Mouse (Mus musculus): Measurements from ENCODE around the gene Dlx1. TPM values are rescaled to one million over a fixed set of nuclear protein-coding genes. Genes with fewer than 3 reads are reported as not detected.

Dlx1 gene
- polyA plus RNA-seq, 1 experiment from 2014 or later, result 2.1 TPM

GRCm38 (mm10) chr2:71530391-71531123 is 2.6 kb downstream of the Dlx1 start:
- H3K36me3 ChIP-seq (ENCODE audit: control insufficient read depth, insufficient read depth, low read length), result no peaks in the 10 kb centered on the region
- peaks cover 16% of the 10 kb centered on the region for H3K4me1 ChIP-seq (ENCODE audit: control insufficient read depth, insufficient read depth, low read length)
- peak overlapping the region; percentile 96 for H3K4me2 ChIP-seq
- no peaks in the 10 kb centered on the region for H3K9me3 ChIP-seq (replicated peaks; ENCODE audit: control insufficient read depth, low read length)
- H3K27me3 ChIP-seq (ENCODE audit: control insufficient read depth, insufficient read depth, low read length), result peaks cover 94% of the 10 kb centered on the region
- no peak for ATAC-seq (replicated peaks; ENCODE audit: insufficient number of reproducible peaks, low FRiP score, low TSS enrichment)
- peak overlapping the region; percentile 55 for H3K4me3 ChIP-seq (ENCODE audit: low read depth, low read length)
- no peak overlapping the region for H3K9ac ChIP-seq (ENCODE audit: low read depth, low read length)
- H3K27ac ChIP-seq (ENCODE audit: low read depth, low read length), result no peak overlapping the region
- 2% methylated on average over 34 of the region's 34 CpGs for WGBS (ENCODE audit: insufficient replicate concordance)

GRCm38 (mm10) chr2:71531124-71531590 is 3.2 kb downstream of the Dlx1 start:
- H3K9me3 ChIP-seq (replicated peaks; ENCODE audit: control insufficient read depth, low read length), result no peaks in the 10 kb centered on the region
- peak overlapping the region; percentile 55 for H3K4me3 ChIP-seq (ENCODE audit: low read depth, low read length)
- no peak overlapping the region for H3K27ac ChIP-seq (ENCODE audit: low read depth, low read length)
- WGBS (ENCODE audit: insufficient replicate concordance), result 0% methylated on average over 12 of the region's 12 CpGs
- no peak for ATAC-seq (replicated peaks; ENCODE audit: insufficient number of reproducible peaks, low FRiP score, low TSS enrichment)
- peaks cover 92% of the 10 kb centered on the region for H3K27me3 ChIP-seq (ENCODE audit: control insufficient read depth, insufficient read depth, low read length)
- H3K4me1 ChIP-seq (ENCODE audit: control insufficient read depth, insufficient read depth, low read length), result peaks cover 16% of the 10 kb centered on the region
- H3K36me3 ChIP-seq (ENCODE audit: control insufficient read depth, insufficient read depth, low read length), result no peaks in the 10 kb centered on the region
- H3K4me2 ChIP-seq, result peak overlapping the region; percentile 14; the same call in 1 of the 2 replicates
- no peak overlapping the region for H3K9ac ChIP-seq (ENCODE audit: low read depth, low read length)

GRCm38 (mm10) chr2:71531990-71532970 is 4.4 kb downstream of the Dlx1 start:
- Histone ChIP-seq H3K36me3 (ENCODE audit: control insufficient read depth, insufficient read depth, low read length) (no peaks in the 10 kb centered on the region), H3K4me1 (ENCODE audit: control insufficient read depth, insufficient read depth, low read length) (peaks cover 16% of the 10 kb centered on the region), H3K4me2 (no peak overlapping the region), H3K4me3 (ENCODE audit: low read depth, low read length) (no peak overlapping the region), H3K27ac (ENCODE audit: low read depth, low read length) (no peak overlapping the region), H3K9ac (ENCODE audit: low read depth, low read length) (no peak overlapping the region), H3K9me3 (replicated peaks; ENCODE audit: control insufficient read depth, low read length) (no peaks in the 10 kb centered on the region), H3K27me3 (ENCODE audit: control insufficient read depth, insufficient read depth, low read length) (peaks cover 92% of the 10 kb centered on the region)
- under 1% methylated on average over 43 of the region's 43 CpGs for WGBS (ENCODE audit: insufficient replicate concordance)
- ATAC-seq (replicated peaks; ENCODE audit: insufficient number of reproducible peaks, low FRiP score, low TSS enrichment), result no peak

- Histone ChIP-seq H3K27ac (ENCODE audit: low read depth, low read length) (no peak overlapping the region), H3K9ac (ENCODE audit: low read depth, low read length) (no peak overlapping the region), H3K4me1 (ENCODE audit: control insufficient read depth, insufficient read depth, low read length) (peaks cover 16% of the 10 kb centered on the region), H3K9me3 (replicated peaks; ENCODE audit: control insufficient read depth, low read length) (no peaks in the 10 kb centered on the region), H3K4me3 (ENCODE audit: low read depth, low read length) (no peak overlapping the region), H3K27me3 (ENCODE audit: control insufficient read depth, insufficient read depth, low read length) (peaks cover 95% of the 10 kb centered on the region), H3K4me2 (no peak overlapping the region), H3K36me3 (ENCODE audit: control insufficient read depth, insufficient read depth, low read length) (no peaks in the 10 kb centered on the region)
- ATAC-seq (replicated peaks; ENCODE audit: insufficient number of reproducible peaks, low FRiP score, low TSS enrichment), result no peak
- WGBS (ENCODE audit: insufficient replicate concordance), result 6% methylated on average over 5 of the region's 5 CpGs
Measured at GRCm38 (mm10) chr2:71533094-71533493, 5.2 kb downstream of the Dlx1 start.

- Histone ChIP-seq H3K9me3 (replicated peaks; ENCODE audit: control insufficient read depth, low read length) (no peaks in the 10 kb centered on the region), H3K4me3 (ENCODE audit: low read depth, low read length) (no peak overlapping the region), H3K36me3 (ENCODE audit: control insufficient read depth, insufficient read depth, low read length) (no peaks in the 10 kb centered on the region), H3K27me3 (ENCODE audit: control insufficient read depth, insufficient read depth, low read length) (peaks cover 95% of the 10 kb centered on the region), H3K27ac (ENCODE audit: low read depth, low read length) (no peak overlapping the region), H3K4me2 (no peak overlapping the region), H3K4me1 (ENCODE audit: control insufficient read depth, insufficient read depth, low read length) (peaks cover 10% of the 10 kb centered on the region), H3K9ac (ENCODE audit: low read depth, low read length) (no peak overlapping the region)
- no peak for ATAC-seq (replicated peaks; ENCODE audit: insufficient number of reproducible peaks, low FRiP score, low TSS enrichment)
- WGBS (ENCODE audit: insufficient replicate concordance), result 2% methylated on average over 20 of the region's 20 CpGs
Measured at GRCm38 (mm10) chr2:71534242-71535052, 6.5 kb downstream of the Dlx1 start.

- Histone ChIP-seq H3K9ac (ENCODE audit: low read depth, low read length) (0 out of 2 replicates have a peak overlapping the region, but pooled peaks have one; percentile 34), H3K27me3 (ENCODE audit: control insufficient read depth, insufficient read depth, low read length) (peaks cover 98% of the 10 kb centered on the region), H3K9me3 (replicated peaks; ENCODE audit: control insufficient read depth, low read length) (no peaks in the 10 kb centered on the region), H3K4me2 (peak overlapping the region; percentile 52), H3K4me1 (ENCODE audit: control insufficient read depth, insufficient read depth, low read length) (peaks cover 18% of the 10 kb centered on the region), H3K27ac (ENCODE audit: low read depth, low read length) (no peak overlapping the region), H3K36me3 (ENCODE audit: control insufficient read depth, insufficient read depth, low read length) (no peaks in the 10 kb centered on the region), H3K4me3 (ENCODE audit: low read depth, low read length) (peak overlapping the region; percentile 28)
- no peak for ATAC-seq (replicated peaks; ENCODE audit: insufficient number of reproducible peaks, low FRiP score, low TSS enrichment)
- WGBS (ENCODE audit: insufficient replicate concordance), result 1% methylated on average over 46 of the region's 48 CpGs
Measured at GRCm38 (mm10) chr2:71540611-71541417, 12.9 kb downstream of the Dlx1 start.

- no peaks in the 10 kb centered on the region for H3K36me3 ChIP-seq (ENCODE audit: control insufficient read depth, insufficient read depth, low read length)
- H3K4me3 ChIP-seq (ENCODE audit: low read depth, low read length), result peak overlapping the region; percentile 28
- peaks cover 98% of the 10 kb centered on the region for H3K27me3 ChIP-seq (ENCODE audit: control insufficient read depth, insufficient read depth, low read length)
- no peak overlapping the region for H3K27ac ChIP-seq (ENCODE audit: low read depth, low read length)
- ATAC-seq (replicated peaks; ENCODE audit: insufficient number of reproducible peaks, low FRiP score, low TSS enrichment), result no peak
- 2% methylated on average over 37 of the region's 37 CpGs for WGBS (ENCODE audit: insufficient replicate concordance)
- peaks cover 24% of the 10 kb centered on the region for H3K4me1 ChIP-seq (ENCODE audit: control insufficient read depth, insufficient read depth, low read length)
- H3K9me3 ChIP-seq (replicated peaks; ENCODE audit: control insufficient read depth, low read length), result no peaks in the 10 kb centered on the region
- 0 out of 2 replicates have a peak overlapping the region, but pooled peaks have one; percentile 34 for H3K9ac ChIP-seq (ENCODE audit: low read depth, low read length)
- H3K4me2 ChIP-seq, result peak overlapping the region; percentile 52
Measured at GRCm38 (mm10) chr2:71541418-71542226, 13.7 kb downstream of the Dlx1 start.
